Mouse (Mus musculus): ENCODE measurements around the gene Limk2. TPM values are rescaled to one million over a fixed set of nuclear protein-coding genes. Genes with fewer than 3 reads are reported as not detected.

Limk2 gene
- polyA plus RNA-seq, 1 experiment = 37.8 TPM

DNA sequence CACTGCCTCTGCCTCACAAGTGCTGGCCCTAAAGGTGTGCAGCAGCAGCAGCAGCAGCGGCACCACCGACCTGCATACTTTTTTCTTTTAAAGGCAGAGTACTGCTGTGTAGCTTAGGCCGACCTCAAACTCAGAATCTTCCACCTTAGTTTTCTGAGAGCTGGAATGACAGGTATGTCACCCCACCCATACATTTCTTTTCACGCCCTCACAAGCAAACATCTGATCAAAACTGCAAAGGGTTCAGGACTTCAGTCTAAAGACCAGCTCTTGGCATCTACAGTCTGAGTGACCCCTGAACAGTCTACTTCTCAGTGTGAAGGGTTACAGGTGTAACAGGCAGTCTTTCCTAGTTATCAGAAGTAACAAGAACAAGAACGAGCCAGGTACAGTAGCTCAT, 18.2 kb downstream of the Limk2 start:
- H3K79me2 ChIP-seq (ENCODE audit: control insufficient read depth, insufficient read depth) = no peaks in the 10 kb centered on the region
- H3K4me3 ChIP-seq = no peak overlapping the region
- H3ac ChIP-seq (ENCODE audit: control insufficient read depth, insufficient read length) = no peak overlapping the region
- H3K27me3 ChIP-seq (ENCODE audit: control insufficient read depth, insufficient read depth, insufficient read length) = no peaks in the 10 kb centered on the region
- H3K36me3 ChIP-seq (ENCODE audit: control insufficient read depth, insufficient read depth) = peaks cover 5% of the 10 kb centered on the region
- no peak for TF ChIP-seq CEBPB (IDR thresholded peaks at IDR 0.05; ENCODE audit: insufficient read depth, poor library complexity, severe bottlenecking)
- no peak for TF ChIP-seq SRF (IDR thresholded peaks at IDR 0.05; ENCODE audit: control insufficient read depth, insufficient read length, low read depth)
- no peak for TF ChIP-seq REST (IDR thresholded peaks at IDR 0.05; ENCODE audit: insufficient read depth, insufficient read length)
- no peak for TF ChIP-seq TCF12 (IDR thresholded peaks at IDR 0.05; ENCODE audit: insufficient read depth, poor library complexity, severe bottlenecking)
- no peak overlapping the region for H3K4me2 ChIP-seq (ENCODE audit: low read depth)

GRCm38 (mm10) chr11:3389996-3390395, 19.0 kb downstream of the Limk2 start:
- Histone ChIP-seq H3K27me3 (ENCODE audit: control insufficient read depth, insufficient read depth, insufficient read length) (no peaks in the 10 kb centered on the region), H3K79me2 (ENCODE audit: control insufficient read depth, insufficient read depth) (no peaks in the 10 kb centered on the region), H3ac (ENCODE audit: control insufficient read depth, insufficient read length) (no peak overlapping the region), H3K36me3 (ENCODE audit: control insufficient read depth, insufficient read depth) (peaks cover under 1% of the 10 kb centered on the region), H3K4me3 (no peak overlapping the region), H3K4me2 (ENCODE audit: low read depth) (no peak overlapping the region)
- TF ChIP-seq E2F4 (IDR thresholded peaks at IDR 0.05; ENCODE audit: insufficient read depth) (no peak), TCF12 (IDR thresholded peaks at IDR 0.05; ENCODE audit: insufficient read depth, poor library complexity, severe bottlenecking) (no peak), TCF3 (IDR thresholded peaks at IDR 0.05; ENCODE audit: insufficient read length, low read depth) (no peak), USF1 (IDR thresholded peaks at IDR 0.05; ENCODE audit: low read depth) (no peak), CEBPB (IDR thresholded peaks at IDR 0.05; ENCODE audit: insufficient read depth, poor library complexity, severe bottlenecking) (no peak), POLR2AphosphoS2 (IDR thresholded peaks at IDR 0.05; ENCODE audit: insufficient read length, low read depth) (no peak), MAX (IDR thresholded peaks at IDR 0.05; ENCODE audit: low read depth) (no peak), SRF (IDR thresholded peaks at IDR 0.05; ENCODE audit: control insufficient read depth, insufficient read length, low read depth) (no peak)

DNA sequence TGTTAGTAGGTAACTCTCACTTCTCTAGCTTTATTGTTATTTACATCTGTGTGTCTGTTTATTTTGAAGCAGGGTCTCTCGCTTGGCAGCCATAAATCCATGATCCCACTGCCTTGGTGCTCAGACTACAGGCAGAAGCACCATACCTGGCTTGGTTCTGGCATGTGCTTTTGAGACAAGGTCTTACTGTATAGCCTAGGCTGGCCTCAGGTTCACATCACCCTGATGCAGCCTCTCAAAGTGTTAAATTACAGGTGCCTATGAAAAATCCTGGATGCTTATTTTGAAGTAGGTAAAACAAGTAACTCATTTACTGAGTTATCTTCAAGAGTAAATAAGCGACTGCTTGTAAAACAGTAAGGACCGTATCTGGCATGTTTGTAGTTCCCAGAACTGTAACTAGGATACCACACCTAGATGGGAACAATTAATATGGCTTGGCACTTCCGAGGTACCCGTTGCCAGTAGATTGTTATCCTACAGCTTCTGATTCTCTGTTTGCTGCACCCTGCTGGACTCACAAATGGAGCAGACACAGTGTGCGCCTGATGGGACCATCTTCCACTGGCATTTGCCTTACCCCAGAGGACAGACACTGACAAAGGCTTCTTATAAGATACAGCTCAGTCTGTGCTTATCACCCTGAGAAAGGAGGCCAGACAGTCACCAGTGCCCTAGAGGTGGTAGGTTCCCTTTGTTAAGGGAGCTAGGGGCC, 21.4 kb downstream of the Limk2 start:
- H3K79me2 ChIP-seq (ENCODE audit: control insufficient read depth, insufficient read depth) = no peaks in the 10 kb centered on the region
- no peaks in the 10 kb centered on the region for H3K27me3 ChIP-seq (ENCODE audit: control insufficient read depth, insufficient read depth, insufficient read length)
- H3ac ChIP-seq (ENCODE audit: control insufficient read depth, insufficient read length) = no peak overlapping the region
- H3K4me3 ChIP-seq = no peak overlapping the region
- H3K4me2 ChIP-seq (ENCODE audit: low read depth) = no peak overlapping the region
- no peak for TF ChIP-seq POLR2AphosphoS2 (IDR thresholded peaks at IDR 0.05; ENCODE audit: insufficient read length, low read depth)
- no peak for TF ChIP-seq TCF3 (IDR thresholded peaks at IDR 0.05; ENCODE audit: insufficient read length, low read depth)
- TF ChIP-seq MYOG (IDR thresholded peaks at IDR 0.05; ENCODE audit: control insufficient read depth in 1 of 3, insufficient read depth in 1 of 3, insufficient read length in 2 of 3, low read depth in 2 of 3) = no peak
- TF ChIP-seq E2F4 (IDR thresholded peaks at IDR 0.05; ENCODE audit: insufficient read depth) = no peak
- no peak for TF ChIP-seq TCF12 (IDR thresholded peaks at IDR 0.05; ENCODE audit: insufficient read depth, poor library complexity, severe bottlenecking)
- no peak for TF ChIP-seq POLR2A (IDR thresholded peaks at IDR 0.05; ENCODE audit: insufficient read length, low read depth)
- TF ChIP-seq REST (IDR thresholded peaks at IDR 0.05; ENCODE audit: insufficient read depth, insufficient read length) = no peak
- no peak for TF ChIP-seq SRF (IDR thresholded peaks at IDR 0.05; ENCODE audit: control insufficient read depth, insufficient read length, low read depth)
- no peak for TF ChIP-seq CEBPB (IDR thresholded peaks at IDR 0.05; ENCODE audit: insufficient read depth, poor library complexity, severe bottlenecking)
- TF ChIP-seq MAX (IDR thresholded peaks at IDR 0.05; ENCODE audit: low read depth) = no peak
- TF ChIP-seq MYOD1 (IDR thresholded peaks at IDR 0.05; ENCODE audit: control insufficient read depth in 1 of 3, insufficient read length in 2 of 3, low read depth in 2 of 3) = no peak
- TF ChIP-seq USF1 (IDR thresholded peaks at IDR 0.05; ENCODE audit: low read depth) = no peak
- peaks cover 9% of the 10 kb centered on the region for H3K36me3 ChIP-seq (ENCODE audit: control insufficient read depth, insufficient read depth)

DNA sequence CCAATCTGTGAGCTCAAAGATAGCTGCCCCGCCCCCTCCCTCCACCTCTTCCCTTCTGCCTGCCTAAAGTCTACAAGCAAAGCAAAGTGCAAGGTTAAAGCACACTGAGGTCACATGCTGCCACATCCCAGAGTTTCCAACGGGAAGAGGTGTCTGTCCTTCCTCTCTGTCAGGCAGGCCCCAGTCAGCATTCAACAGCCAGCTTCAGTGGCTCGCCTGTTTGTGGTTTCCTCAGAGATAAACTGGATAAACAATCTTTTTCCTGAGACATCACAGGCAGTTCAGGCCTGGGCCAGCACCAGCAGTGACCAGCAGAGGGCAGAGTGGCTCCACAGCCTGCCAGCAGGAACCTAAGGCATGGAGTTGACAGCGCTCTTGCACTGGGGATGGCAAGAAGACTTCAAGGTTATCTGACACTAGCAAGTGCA, 22.0 kb downstream of the Limk2 start:
- no peak overlapping the region for H3K4me2 ChIP-seq (ENCODE audit: low read depth)
- H3K79me2 ChIP-seq (ENCODE audit: control insufficient read depth, insufficient read depth) = no peaks in the 10 kb centered on the region
- no peak overlapping the region for H3ac ChIP-seq (ENCODE audit: control insufficient read depth, insufficient read length)
- TF ChIP-seq MYOG (IDR thresholded peaks at IDR 0.05; ENCODE audit: control insufficient read depth in 1 of 3, insufficient read depth in 1 of 3, insufficient read length in 2 of 3, low read depth in 2 of 3) = peak in 1 of 3 experiments; percentile 20
- no peak for TF ChIP-seq SRF (IDR thresholded peaks at IDR 0.05; ENCODE audit: control insufficient read depth, insufficient read length, low read depth)
- peak in 1 of 3 experiments; percentile 44 for TF ChIP-seq MYOD1 (IDR thresholded peaks at IDR 0.05; ENCODE audit: control insufficient read depth in 1 of 3, insufficient read length in 2 of 3, low read depth in 2 of 3)
- TF ChIP-seq MAX (IDR thresholded peaks at IDR 0.05; ENCODE audit: low read depth) = no peak
- TF ChIP-seq POLR2AphosphoS2 (IDR thresholded peaks at IDR 0.05; ENCODE audit: insufficient read length, low read depth) = peak; percentile 43
- H3K36me3 ChIP-seq (ENCODE audit: control insufficient read depth, insufficient read depth) = peaks cover 9% of the 10 kb centered on the region
- no peaks in the 10 kb centered on the region for H3K27me3 ChIP-seq (ENCODE audit: control insufficient read depth, insufficient read depth, insufficient read length)
- H3K4me3 ChIP-seq = no peak overlapping the region

All from myocyte (in vitro differentiated cells).